Mouse (Mus musculus): Measurements from ENCODE around the gene Ndufb8. TPM values are rescaled to one million over a fixed set of nuclear protein-coding genes. Genes with fewer than 3 reads are reported as not detected.

The Ndufb8 gene
- polyA plus RNA-seq, 1 experiment, result 811 TPM

GRCm38 (mm10) chr19:44535376-44535775 lies 19.9 kb downstream of the Ndufb8 start:
- 40% methylated on average over 3 of the region's 3 CpGs for WGBS
- Histone ChIP-seq H3K27me3 (ENCODE audit: control insufficient read depth, insufficient read depth, low read length) (no peaks in the 10 kb centered on the region), H3K36me3 (ENCODE audit: control insufficient read depth, insufficient read depth, low read length) (no peaks in the 10 kb centered on the region), H3K4me3 (ENCODE audit: low read depth, low read length) (no peak overlapping the region), H3K4me1 (ENCODE audit: control insufficient read depth, insufficient read depth, insufficient read length, low read length) (no peaks in the 10 kb centered on the region), H3K27ac (ENCODE audit: insufficient read depth, low read depth, low read length) (no peak overlapping the region)
- TF ChIP-seq CTCF (IDR thresholded peaks at IDR 0.05; ENCODE audit: extremely low read depth, insufficient read length, insufficient replicate concordance, low read depth, low read length), result no peak
- no peak for TF ChIP-seq POLR2A (IDR thresholded peaks at IDR 0.05; ENCODE audit: low read depth, low read length)

- H3K4me3 ChIP-seq (ENCODE audit: low read depth, low read length), result no peak overlapping the region
- H3K27ac ChIP-seq (ENCODE audit: insufficient read depth, low read depth, low read length), result no peak overlapping the region
- 78% methylated on average over 6 of the region's 6 CpGs for WGBS
- H3K27me3 ChIP-seq (ENCODE audit: control insufficient read depth, insufficient read depth, low read length), result no peaks in the 10 kb centered on the region
- TF ChIP-seq CTCF (IDR thresholded peaks at IDR 0.05; ENCODE audit: extremely low read depth, insufficient read length, insufficient replicate concordance, low read depth, low read length), result no peak
- no peak for TF ChIP-seq POLR2A (IDR thresholded peaks at IDR 0.05; ENCODE audit: low read depth, low read length)
- H3K36me3 ChIP-seq (ENCODE audit: control insufficient read depth, insufficient read depth, low read length), result no peaks in the 10 kb centered on the region
- no peaks in the 10 kb centered on the region for H3K4me1 ChIP-seq (ENCODE audit: control insufficient read depth, insufficient read depth, insufficient read length, low read length)
These were observed 25.2 kb downstream of the Ndufb8 start for GRCm38 (mm10) chr19:44530018-44530417.

DNA sequence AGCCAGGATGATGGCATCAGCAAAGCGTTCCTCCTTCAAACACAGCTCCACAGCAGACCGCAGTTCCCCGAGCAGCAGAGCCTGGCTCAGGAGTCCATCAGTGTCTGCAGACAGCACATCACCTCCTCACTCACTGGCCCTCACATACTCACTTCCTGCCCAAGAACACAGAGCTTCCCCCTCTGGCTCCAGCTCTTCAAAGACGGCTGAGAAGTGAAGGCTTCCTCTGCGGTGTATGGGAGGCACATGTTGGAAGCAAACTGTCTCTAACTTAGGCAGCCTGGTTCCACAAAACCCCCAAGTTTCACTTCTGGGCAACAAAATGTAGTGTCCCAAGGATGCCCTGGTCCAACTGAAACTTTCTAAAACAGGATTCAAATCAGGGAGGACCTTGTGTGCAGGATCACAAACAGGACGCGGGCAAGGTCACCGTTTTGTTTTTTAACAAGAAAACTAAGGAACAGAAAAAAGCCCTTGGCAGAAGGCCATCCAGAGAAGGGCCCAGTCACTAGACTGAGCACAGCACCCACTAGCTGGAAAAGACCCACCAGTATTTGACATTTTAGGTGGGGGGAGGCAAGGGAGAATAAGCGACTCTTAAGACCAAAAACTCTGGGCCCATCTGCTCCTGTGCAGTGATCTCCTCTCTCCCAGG lies 29.6 kb downstream of the Ndufb8 start:
- H3K36me3 ChIP-seq (ENCODE audit: control insufficient read depth, insufficient read depth, low read length), result no peaks in the 10 kb centered on the region
- no peak overlapping the region for H3K4me3 ChIP-seq (ENCODE audit: low read depth, low read length)
- WGBS, result 73% methylated on average over 9 of the region's 9 CpGs
- TF ChIP-seq CTCF (IDR thresholded peaks at IDR 0.05; ENCODE audit: extremely low read depth, insufficient read length, insufficient replicate concordance, low read depth, low read length) (no peak), POLR2A (IDR thresholded peaks at IDR 0.05; ENCODE audit: low read depth, low read length) (no peak)
- H3K4me1 ChIP-seq (ENCODE audit: control insufficient read depth, insufficient read depth, insufficient read length, low read length), result no peaks in the 10 kb centered on the region
- H3K27ac ChIP-seq (ENCODE audit: insufficient read depth, low read depth, low read length), result no peak overlapping the region
- no peaks in the 10 kb centered on the region for H3K27me3 ChIP-seq (ENCODE audit: control insufficient read depth, insufficient read depth, low read length)

GRCm38 (mm10) chr19:44519152-44519551 lies 36.1 kb downstream of the Ndufb8 start:
- Histone ChIP-seq H3K4me3 (ENCODE audit: low read depth, low read length) (no peak overlapping the region), H3K4me1 (ENCODE audit: control insufficient read depth, insufficient read depth, insufficient read length, low read length) (peaks cover 2% of the 10 kb centered on the region; the same call in 1 of the 2 replicates), H3K27me3 (ENCODE audit: control insufficient read depth, insufficient read depth, low read length) (no peaks in the 10 kb centered on the region; the same call in 1 of the 2 replicates), H3K36me3 (ENCODE audit: control insufficient read depth, insufficient read depth, low read length) (no peaks in the 10 kb centered on the region), H3K27ac (ENCODE audit: insufficient read depth, low read depth, low read length) (no peak overlapping the region)
- TF ChIP-seq CTCF (IDR thresholded peaks at IDR 0.05; ENCODE audit: extremely low read depth, insufficient read length, insufficient replicate concordance, low read depth, low read length) (no peak), POLR2A (IDR thresholded peaks at IDR 0.05; ENCODE audit: low read depth, low read length) (no peak)
- 18% methylated on average over 7 of the region's 7 CpGs for WGBS

DNA sequence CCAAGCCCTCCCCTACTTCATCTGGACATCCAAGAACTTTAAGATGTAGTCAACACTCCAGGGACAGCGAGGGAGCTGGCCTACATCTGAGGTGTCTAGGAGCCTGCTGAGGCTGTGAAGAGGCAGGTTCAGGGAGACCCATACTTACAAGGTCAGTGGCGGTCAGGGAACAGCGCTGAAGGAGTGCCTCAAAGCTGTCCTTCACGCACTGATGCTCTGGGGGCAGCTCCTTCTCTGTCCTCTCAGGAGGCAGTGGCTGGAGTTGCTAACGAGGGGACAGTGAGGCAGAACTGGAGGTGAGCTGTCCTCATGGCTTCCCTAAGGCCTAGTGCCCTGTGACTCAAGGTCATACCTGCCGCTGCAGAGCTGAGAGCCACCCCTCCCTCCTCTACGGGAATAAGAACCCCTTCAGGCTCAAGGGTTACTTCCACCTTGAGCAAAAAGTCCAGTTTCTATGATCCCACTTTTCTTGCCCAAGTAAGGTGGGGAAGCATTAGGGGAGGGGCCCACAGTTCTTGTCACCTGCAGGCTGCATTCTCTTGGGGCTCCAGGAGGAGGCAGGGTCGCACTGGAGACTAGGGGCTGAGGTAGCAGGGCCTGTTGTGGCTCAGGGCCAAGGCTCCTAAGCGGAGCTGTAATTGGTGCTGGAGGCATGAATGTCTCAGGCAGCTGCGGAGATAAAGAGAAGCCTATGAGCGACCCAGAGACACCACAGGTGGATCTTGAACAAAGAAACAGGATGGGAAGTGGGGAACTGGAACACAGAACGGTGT lies 37.1 kb downstream of the Ndufb8 start:
- Histone ChIP-seq H3K36me3 (ENCODE audit: control insufficient read depth, insufficient read depth, low read length) (no peaks in the 10 kb centered on the region), H3K4me1 (ENCODE audit: control insufficient read depth, insufficient read depth, insufficient read length, low read length) (peaks cover 2% of the 10 kb centered on the region; the same call in 1 of the 2 replicates), H3K4me3 (ENCODE audit: low read depth, low read length) (no peak overlapping the region), H3K27ac (ENCODE audit: insufficient read depth, low read depth, low read length) (no peak overlapping the region), H3K27me3 (ENCODE audit: control insufficient read depth, insufficient read depth, low read length) (no peaks in the 10 kb centered on the region; the same call in 1 of the 2 replicates)
- WGBS, result 63% methylated on average over 12 of the region's 12 CpGs
- TF ChIP-seq POLR2A (IDR thresholded peaks at IDR 0.05; ENCODE audit: low read depth, low read length) (no peak), CTCF (IDR thresholded peaks at IDR 0.05; ENCODE audit: extremely low read depth, insufficient read length, insufficient replicate concordance, low read depth, low read length) (no peak)

GRCm38 (mm10) chr19:44515769-44516168 lies 39.5 kb downstream of the Ndufb8 start:
- Histone ChIP-seq H3K27ac (ENCODE audit: insufficient read depth, low read depth, low read length) (no peak overlapping the region), H3K36me3 (ENCODE audit: control insufficient read depth, insufficient read depth, low read length) (no peaks in the 10 kb centered on the region), H3K4me3 (ENCODE audit: low read depth, low read length) (no peak overlapping the region), H3K4me1 (ENCODE audit: control insufficient read depth, insufficient read depth, insufficient read length, low read length) (peaks cover 9% of the 10 kb centered on the region; the same call in 1 of the 2 replicates), H3K27me3 (ENCODE audit: control insufficient read depth, insufficient read depth, low read length) (peaks cover 22% of the 10 kb centered on the region)
- no peak for TF ChIP-seq POLR2A (IDR thresholded peaks at IDR 0.05; ENCODE audit: low read depth, low read length)
- no peak for TF ChIP-seq CTCF (IDR thresholded peaks at IDR 0.05; ENCODE audit: extremely low read depth, insufficient read length, insufficient replicate concordance, low read depth, low read length)
- 63% methylated on average over 6 of the region's 6 CpGs for WGBS
